Mouse (Mus musculus) erythroblast, embryonic 14.5 days (primary cell): Measurements from ENCODE around the gene Sc5d. TPM values are rescaled to one million over a fixed set of nuclear protein-coding genes. Genes with fewer than 3 reads are reported as not detected.
A peak's percentile ranks its signal among the peaks of the same experiment; 100 is the strongest.

Experiments used
- H3K27me3 ChIP-seq: 2 replicates; pipeline ENCODE4 v1.6.1; 2012; ENCODE audit warnings: inconsistent platforms; ENCODE audit not compliant: control insufficient read depth
- H3K36me3 ChIP-seq: 2 replicates; pipeline ENCODE4 v1.6.1; 2012; ENCODE audit warnings: mild to moderate bottlenecking, inconsistent platforms; ENCODE audit not compliant: control insufficient read depth
- H3K4me1 ChIP-seq: 2 replicates; pipeline ENCODE4 v1.6.1; 2012; ENCODE audit warnings: inconsistent platforms; ENCODE audit not compliant: control insufficient read depth
- H3K4me3 ChIP-seq: replicated peaks from 2 replicates; pipeline ENCODE3; 2012; ENCODE audit warnings: moderate library complexity, mild to moderate bottlenecking, inconsistent platforms
- H3K9me3 ChIP-seq: 2 replicates; pipeline ENCODE4 v1.6.1; 2012; ENCODE audit warnings: low read length, inconsistent platforms, mixed read lengths; ENCODE audit not compliant: control insufficient read depth
- GATA1 ChIP-seq: IDR thresholded peaks from 2 replicates; pipeline ENCODE4 v1.6.1; 2012; ENCODE audit warnings: low read length, inconsistent platforms, mixed read lengths
- TAL1 ChIP-seq: IDR thresholded peaks from 3 replicates; pipeline ENCODE4 v1.6.1; 2012; ENCODE audit warnings: low read length, inconsistent platforms, mixed read lengths
- polyA plus RNA-seq: library from polyadenylated mRNA; stranded (reverse); fragments of >175 nt; gene quantifications from 2 replicates; pipeline ENCODE4 v1.2.3, GENCODE M21; 2012

Gene Sc5d
- polyA plus RNA-seq, 1 experiment: 0.08 TPM

- Histone ChIP-seq H3K36me3 (no peaks in the 10 kb centered on the region), H3K27me3 (no peaks in the 10 kb centered on the region), H3K9me3 (no peaks in the 10 kb centered on the region), H3K4me1 (peaks cover 17% of the 10 kb centered on the region), H3K4me3 (no peak overlapping the region)
- TF ChIP-seq GATA1 (no peak), TAL1 (no peak)
These were observed 4.3 kb upstream of the Sc5d start for GRCm38 (mm10) chr9:42268371-42268770.

DNA sequence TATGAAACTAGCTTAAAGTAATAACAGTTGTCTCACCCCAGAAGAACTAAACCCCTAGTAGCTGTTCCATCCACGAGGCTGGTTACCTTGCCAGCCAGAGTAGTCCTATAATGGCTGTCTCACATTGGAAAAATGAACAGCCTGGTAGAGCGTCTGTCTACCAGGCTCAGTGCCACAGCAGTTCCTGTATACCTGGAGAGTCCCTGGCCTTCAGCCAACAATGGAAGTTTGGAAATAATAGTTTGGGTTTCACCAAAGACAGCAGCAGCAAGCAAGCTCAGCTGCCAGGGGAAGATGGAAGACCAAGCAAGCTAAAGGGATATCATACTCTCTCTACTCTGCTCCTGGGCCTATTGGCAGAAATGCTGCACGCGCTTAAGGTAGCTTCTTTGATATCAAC, 1.3 kb upstream of the Sc5d start:
- no peak overlapping the region for H3K4me3 ChIP-seq
- TF ChIP-seq TAL1 (no peak), GATA1 (no peak)
- H3K4me1 ChIP-seq: peaks cover 21% of the 10 kb centered on the region
- H3K9me3 ChIP-seq: no peaks in the 10 kb centered on the region
- H3K36me3 ChIP-seq: peaks cover 4% of the 10 kb centered on the region; the same call in 1 of the 2 replicates
- no peaks in the 10 kb centered on the region for H3K27me3 ChIP-seq

DNA sequence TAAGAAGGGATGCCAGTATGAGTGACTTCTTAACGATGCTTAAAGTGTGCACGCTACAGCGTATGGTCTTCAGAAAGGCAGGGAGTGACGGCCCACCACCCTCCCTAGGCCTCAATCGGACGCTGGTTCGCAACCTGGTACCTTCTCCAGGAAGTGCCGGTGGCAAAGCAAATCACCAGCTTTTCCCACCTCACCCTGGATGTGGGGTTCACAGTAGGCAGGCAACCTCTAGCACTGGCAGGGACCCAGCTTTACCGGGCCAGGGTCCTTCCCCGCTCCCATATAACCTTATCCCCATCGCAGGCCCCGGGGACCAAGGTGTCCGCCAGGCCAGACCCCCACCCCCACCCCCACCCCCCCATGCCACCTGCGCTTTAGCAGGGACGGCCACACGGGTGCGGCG, 346 bp downstream of the Sc5d start:
- Histone ChIP-seq H3K4me3 (peak overlapping the region; percentile 80), H3K4me1 (peaks cover 21% of the 10 kb centered on the region), H3K36me3 (peaks cover 12% of the 10 kb centered on the region), H3K9me3 (no peaks in the 10 kb centered on the region), H3K27me3 (no peaks in the 10 kb centered on the region)
- TF ChIP-seq TAL1 (no peak), GATA1 (no peak)

- Histone ChIP-seq H3K4me3 (no peak overlapping the region), H3K36me3 (peaks cover 41% of the 10 kb centered on the region)
These were observed 3.6 kb downstream of the Sc5d start for GRCm38 (mm10) chr9:42260481-42260880.

GRCm38 (mm10) chr9:42249112-42249511, 14.9 kb downstream of the Sc5d start:
- TF ChIP-seq TAL1: no peak
- TF ChIP-seq GATA1: no peak
- Histone ChIP-seq H3K9me3 (no peaks in the 10 kb centered on the region), H3K27me3 (no peaks in the 10 kb centered on the region), H3K4me1 (no peaks in the 10 kb centered on the region), H3K4me3 (no peak overlapping the region), H3K36me3 (no peaks in the 10 kb centered on the region; the same call in 1 of the 2 replicates)

More at GRCm38 (mm10) chr9:42260481-42260880, 3.6 kb downstream of the Sc5d start:
- no peaks in the 10 kb centered on the region for H3K9me3 ChIP-seq
- H3K27me3 ChIP-seq: no peaks in the 10 kb centered on the region
- TF ChIP-seq TAL1 (no peak), GATA1 (no peak)
- H3K4me1 ChIP-seq: peaks cover 21% of the 10 kb centered on the region

- Histone ChIP-seq H3K4me3 (no peak overlapping the region), H3K9me3 (no peaks in the 10 kb centered on the region), H3K4me1 (no peaks in the 10 kb centered on the region), H3K27me3 (no peaks in the 10 kb centered on the region), H3K36me3 (no peaks in the 10 kb centered on the region)
- no peak for TF ChIP-seq TAL1
- TF ChIP-seq GATA1: no peak
These were observed 17.4 kb downstream of the Sc5d start for GRCm38 (mm10) chr9:42246688-42247087.

DNA sequence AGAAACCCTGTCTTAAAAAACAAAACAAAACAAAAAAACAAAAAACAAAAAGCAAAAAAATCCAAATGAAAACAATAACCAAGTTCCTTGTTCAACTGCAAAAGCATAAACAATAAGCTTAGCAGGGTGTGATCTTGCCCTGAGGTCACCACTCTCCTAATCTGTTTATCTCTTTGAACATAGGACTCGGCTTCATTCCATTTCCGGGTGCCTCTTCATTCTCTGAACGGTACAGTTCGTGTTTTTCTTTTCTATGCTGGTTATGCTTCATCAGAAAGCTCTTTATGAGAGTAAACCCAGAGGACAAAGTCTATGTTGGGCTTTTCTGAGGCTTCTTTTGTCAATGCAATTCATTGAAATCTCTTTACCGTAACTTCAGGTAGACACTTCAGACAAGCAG, 19.9 kb downstream of the Sc5d start:
- Histone ChIP-seq H3K9me3 (no peaks in the 10 kb centered on the region), H3K36me3 (no peaks in the 10 kb centered on the region), H3K27me3 (no peaks in the 10 kb centered on the region), H3K4me3 (no peak overlapping the region), H3K4me1 (no peaks in the 10 kb centered on the region)
- TF ChIP-seq GATA1 (no peak), TAL1 (no peak)

DNA sequence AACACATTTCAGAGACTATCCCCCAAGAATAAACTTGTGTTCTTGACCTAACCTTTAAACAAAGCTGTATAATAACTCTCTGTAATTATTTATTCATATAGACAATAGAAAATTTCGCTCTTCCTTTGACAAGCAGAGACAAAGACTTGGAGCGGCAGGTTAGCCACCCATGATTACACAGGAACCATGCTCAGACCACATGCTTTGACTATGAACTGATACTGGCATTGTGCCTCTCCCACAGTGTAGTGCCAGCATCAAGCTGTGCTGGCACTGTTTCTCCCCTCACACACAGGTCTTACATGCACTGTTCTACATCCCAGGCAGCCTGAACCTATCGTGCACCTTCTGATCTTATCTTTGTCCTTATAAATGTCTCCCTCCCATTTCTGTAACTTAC, 23.0 kb downstream of the Sc5d start:
- Histone ChIP-seq H3K36me3 (no peaks in the 10 kb centered on the region), H3K4me1 (no peaks in the 10 kb centered on the region), H3K9me3 (no peaks in the 10 kb centered on the region), H3K27me3 (no peaks in the 10 kb centered on the region), H3K4me3 (no peak overlapping the region)
- TF ChIP-seq GATA1: no peak

- H3K27me3 ChIP-seq: no peaks in the 10 kb centered on the region
- H3K36me3 ChIP-seq: no peaks in the 10 kb centered on the region
- H3K9me3 ChIP-seq: no peaks in the 10 kb centered on the region
- no peak overlapping the region for H3K4me3 ChIP-seq
- TF ChIP-seq GATA1 (no peak), TAL1 (no peak)
- H3K4me1 ChIP-seq: no peaks in the 10 kb centered on the region
These were observed 23.5 kb downstream of the Sc5d start for GRCm38 (mm10) chr9:42240583-42240992.

GRCm38 (mm10) chr9:42238827-42239226, 25.2 kb downstream of the Sc5d start:
- H3K27me3 ChIP-seq: no peaks in the 10 kb centered on the region
- no peaks in the 10 kb centered on the region for H3K4me1 ChIP-seq
- H3K9me3 ChIP-seq: no peaks in the 10 kb centered on the region
- TF ChIP-seq GATA1 (no peak), TAL1 (no peak)
- H3K4me3 ChIP-seq: no peak overlapping the region
- no peaks in the 10 kb centered on the region for H3K36me3 ChIP-seq
